Mouse (Mus musculus): Measurements from ENCODE around the gene Vmo1. TPM values are rescaled to one million over a fixed set of nuclear protein-coding genes. Genes with fewer than 3 reads are reported as not detected.

Vmo1 gene
- polyA plus RNA-seq (2015; fragmentation: Nextera tagmentation; extraction: Ambion mirVana): 1.0 and 1.4 TPM in 2 replicates

DNA sequence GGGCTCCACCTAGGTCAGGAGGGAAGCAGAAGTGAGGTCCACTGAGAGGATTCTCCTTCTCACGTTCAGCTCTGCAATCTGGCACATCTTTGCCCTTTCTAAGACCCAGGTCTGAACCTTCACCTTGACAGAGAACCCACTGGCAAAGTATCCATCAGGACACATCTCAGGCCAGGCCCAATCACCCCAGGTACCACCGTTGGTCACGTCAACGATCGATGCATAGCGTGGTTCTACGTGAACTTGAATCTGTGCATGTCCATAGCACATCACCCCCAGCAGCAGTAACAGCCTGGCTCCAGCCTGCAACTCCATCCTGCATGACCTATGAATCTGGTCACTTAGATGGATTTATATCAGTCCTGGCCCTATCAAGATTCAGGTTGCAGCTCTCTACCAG lies at the start of gene Vmo1:
TSS of gene Vmo1 (minus strand) at position 329 of the 400 bp plus-strand sequence.
- Histone ChIP-seq H3K27me3 (ENCODE audit: insufficient read depth, low read length) (no peaks in the 10 kb centered on the region), H3K4me2 (ENCODE audit: low read depth, low read length) (no peak within 1 kb of the TSS), H3K36me3 (replicated peaks; ENCODE audit: insufficient read depth, low read length) (no peaks in the 10 kb centered on the region), H3K4me1 (ENCODE audit: insufficient read depth) (0 out of 2 replicates have a peak, but pooled peaks cover 3% of the 10 kb centered on the region), H3K4me3 (ENCODE audit: low read depth, low read length) (no peak within 1 kb of the TSS), H3K9ac (replicated peaks) (no peak within 1 kb of the TSS), H3K9me3 (ENCODE audit: low read length) (no peaks in the 10 kb centered on the region), H3K27ac (ENCODE audit: low read depth) (no peak within 1 kb of the TSS)
- WGBS (ENCODE audit: insufficient replicate concordance): 73% methylated on average over 7 of the region's 7 CpGs
- TF ChIP-seq CTCF (IDR thresholded peaks at IDR 0.05; ENCODE audit: low read depth) (no peak), EP300 (IDR thresholded peaks at IDR 0.05; ENCODE audit: low read depth) (no peak)
- no peak for DNase-seq
- ATAC-seq: no peak

DNA sequence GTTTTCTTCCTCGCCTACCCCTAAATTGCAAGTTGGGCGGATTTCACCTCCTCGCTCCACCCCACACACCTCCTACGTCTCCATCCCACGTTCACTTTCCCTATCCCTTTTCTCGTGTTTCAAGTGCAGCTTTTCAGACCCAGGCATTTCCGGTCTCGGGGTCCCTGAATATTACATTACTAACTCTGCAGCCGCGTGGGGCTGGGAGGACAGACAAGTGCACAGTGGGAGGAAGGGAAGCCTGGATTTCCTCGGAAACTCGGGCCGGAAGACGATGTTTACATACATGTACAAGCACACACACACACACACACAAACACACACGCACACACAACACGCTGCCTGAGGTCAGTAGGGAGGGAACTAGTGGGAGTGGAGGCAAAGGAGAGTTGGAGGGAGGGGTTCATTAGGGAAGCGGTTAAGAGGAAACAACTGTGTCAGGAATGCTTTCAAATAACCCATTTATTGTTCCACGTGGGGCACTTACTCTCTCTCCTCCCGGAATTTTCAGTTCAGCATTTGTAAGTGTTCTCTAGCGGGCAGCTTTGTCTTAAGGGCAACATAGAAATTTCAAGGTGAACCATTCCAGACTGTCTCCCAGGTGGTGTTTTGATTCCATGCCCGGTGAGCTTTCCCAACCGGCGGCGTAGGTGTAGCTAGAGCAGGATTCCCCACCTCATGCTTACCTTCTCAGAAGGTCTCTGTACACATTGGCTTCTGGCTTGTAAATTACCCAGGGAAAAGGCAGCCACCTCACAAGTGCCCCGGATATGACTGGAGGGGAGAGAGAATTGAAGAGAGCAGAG lies 49.3 kb upstream of the Vmo1 start:
- H3K9me3 ChIP-seq (ENCODE audit: low read length): no peaks in the 10 kb centered on the region
- H3K36me3 ChIP-seq (replicated peaks; ENCODE audit: insufficient read depth, low read length): no peaks in the 10 kb centered on the region
- 3% methylated on average over 25 of the region's 25 CpGs for WGBS (ENCODE audit: insufficient replicate concordance)
- H3K27ac ChIP-seq (ENCODE audit: low read depth): peak overlapping the region; percentile 85
- H3K27me3 ChIP-seq (ENCODE audit: insufficient read depth, low read length): no peaks in the 10 kb centered on the region
- ATAC-seq: no peak
- peak; percentile 45 for DNase-seq
- H3K4me1 ChIP-seq (ENCODE audit: insufficient read depth): peaks cover 22% of the 10 kb centered on the region
- H3K9ac ChIP-seq (replicated peaks): peak overlapping the region; percentile 90
- no peak for TF ChIP-seq CTCF (IDR thresholded peaks at IDR 0.05; ENCODE audit: low read depth)
- no peak for TF ChIP-seq EP300 (IDR thresholded peaks at IDR 0.05; ENCODE audit: low read depth)
- H3K4me3 ChIP-seq (ENCODE audit: low read depth, low read length): peak overlapping the region; percentile 94
- peak overlapping the region; percentile 96 for H3K4me2 ChIP-seq (ENCODE audit: low read depth, low read length)

- WGBS (ENCODE audit: insufficient replicate concordance): 0% methylated on average over 16 of the region's 31 CpGs
- Histone ChIP-seq H3K4me1 (ENCODE audit: insufficient read depth) (peaks cover 22% of the 10 kb centered on the region), H3K27me3 (ENCODE audit: insufficient read depth, low read length) (no peaks in the 10 kb centered on the region), H3K9ac (replicated peaks) (peak overlapping the region; percentile 90), H3K36me3 (replicated peaks; ENCODE audit: insufficient read depth, low read length) (no peaks in the 10 kb centered on the region), H3K27ac (ENCODE audit: low read depth) (peak overlapping the region; percentile 85), H3K9me3 (ENCODE audit: low read length) (no peaks in the 10 kb centered on the region), H3K4me3 (ENCODE audit: low read depth, low read length) (peak overlapping the region; percentile 94), H3K4me2 (ENCODE audit: low read depth, low read length) (peak overlapping the region; percentile 96)
- no peak for DNase-seq
- TF ChIP-seq EP300 (IDR thresholded peaks at IDR 0.05; ENCODE audit: low read depth) (no peak), CTCF (IDR thresholded peaks at IDR 0.05; ENCODE audit: low read depth) (no peak)
- ATAC-seq: no peak; the same call in 1 of the 2 replicates
Observed at GRCm38 (mm10) chr11:70562995-70563469, 48.6 kb upstream of the Vmo1 start.

GRCm38 (mm10) chr11:70562287-70562994 lies 48.0 kb upstream of the Vmo1 start, which contains the start of gene Mink1:
Mink1 (plus strand) TSS chr11:70562881.
- WGBS (ENCODE audit: insufficient replicate concordance): 0% methylated on average over 43 of the region's 57 CpGs
- TF ChIP-seq CTCF (IDR thresholded peaks at IDR 0.05; ENCODE audit: low read depth): no peak
- TF ChIP-seq EP300 (IDR thresholded peaks at IDR 0.05; ENCODE audit: low read depth): no peak

DNA sequence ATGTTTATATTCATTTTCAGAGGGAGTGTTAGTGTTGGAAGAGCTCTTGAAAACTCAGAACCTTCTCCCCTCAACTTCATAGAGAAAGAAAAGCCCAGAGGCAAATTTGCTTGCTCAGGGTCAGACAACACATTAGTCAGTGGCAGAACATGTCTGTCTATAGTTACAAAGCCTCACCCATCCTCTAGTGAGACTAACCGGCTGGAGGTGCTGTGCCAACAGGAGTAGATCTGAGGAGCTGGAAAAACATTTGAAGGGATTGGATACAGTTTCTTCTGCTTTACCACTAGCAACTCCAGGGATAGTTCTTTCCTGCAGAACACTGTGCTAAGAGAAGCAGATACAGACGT lies 47.5 kb upstream of the Vmo1 start:
- DNase-seq (no peak), ATAC-seq (peak; percentile 3)
- H3K4me1 ChIP-seq (ENCODE audit: insufficient read depth): peaks cover 22% of the 10 kb centered on the region
- H3K4me2 ChIP-seq (ENCODE audit: low read depth, low read length): peak overlapping the region; percentile 96
- no peak overlapping the region for H3K9ac ChIP-seq (replicated peaks)
- 3% methylated on average over 2 of the region's 2 CpGs for WGBS (ENCODE audit: insufficient replicate concordance)
- H3K27ac ChIP-seq (ENCODE audit: low read depth): peak overlapping the region; percentile 85
- H3K36me3 ChIP-seq (replicated peaks; ENCODE audit: insufficient read depth, low read length): no peaks in the 10 kb centered on the region
- TF ChIP-seq CTCF (IDR thresholded peaks at IDR 0.05; ENCODE audit: low read depth): no peak
- TF ChIP-seq EP300 (IDR thresholded peaks at IDR 0.05; ENCODE audit: low read depth): no peak
- no peaks in the 10 kb centered on the region for H3K9me3 ChIP-seq (ENCODE audit: low read length)
- no peaks in the 10 kb centered on the region for H3K27me3 ChIP-seq (ENCODE audit: insufficient read depth, low read length)
- peak overlapping the region; percentile 94 for H3K4me3 ChIP-seq (ENCODE audit: low read depth, low read length)

More at GRCm38 (mm10) chr11:70562287-70562994, 48.0 kb upstream of the Vmo1 start, which contains the start of gene Mink1:
- H3K4me1 ChIP-seq (ENCODE audit: insufficient read depth): peaks cover 22% of the 10 kb centered on the region
- H3K27me3 ChIP-seq (ENCODE audit: insufficient read depth, low read length): no peaks in the 10 kb centered on the region
- peak within 1 kb of the TSS; percentile 90 for H3K9ac ChIP-seq (replicated peaks)
- H3K4me3 ChIP-seq (ENCODE audit: low read depth, low read length): peak within 1 kb of the TSS; percentile 94
- no peaks in the 10 kb centered on the region for H3K9me3 ChIP-seq (ENCODE audit: low read length)
- peak within 1 kb of the TSS; percentile 85 for H3K27ac ChIP-seq (ENCODE audit: low read depth)
- peak within 1 kb of the TSS; percentile 96 for H3K4me2 ChIP-seq (ENCODE audit: low read depth, low read length)
- peak; percentile 93 for ATAC-seq
- H3K36me3 ChIP-seq (replicated peaks; ENCODE audit: insufficient read depth, low read length): no peaks in the 10 kb centered on the region
- peak; percentile 86 for DNase-seq

- no peaks in the 10 kb centered on the region for H3K27me3 ChIP-seq (ENCODE audit: insufficient read depth, low read length)
- H3K4me2 ChIP-seq (ENCODE audit: low read depth, low read length): no peak overlapping the region
- H3K4me3 ChIP-seq (ENCODE audit: low read depth, low read length): no peak overlapping the region
- DNase-seq (no peak), ATAC-seq (no peak)
- no peak overlapping the region for H3K27ac ChIP-seq (ENCODE audit: low read depth)
- no peaks in the 10 kb centered on the region for H3K36me3 ChIP-seq (replicated peaks; ENCODE audit: insufficient read depth, low read length)
- peaks cover 6% of the 10 kb centered on the region; the same call in 1 of the 2 replicates for H3K4me1 ChIP-seq (ENCODE audit: insufficient read depth)
- TF ChIP-seq CTCF (IDR thresholded peaks at IDR 0.05; ENCODE audit: low read depth) (0 out of 2 replicates have a peak, but pooled peaks have one; percentile 16), EP300 (IDR thresholded peaks at IDR 0.05; ENCODE audit: low read depth) (no peak)
- no peak overlapping the region for H3K9ac ChIP-seq (replicated peaks)
- H3K9me3 ChIP-seq (ENCODE audit: low read length): no peaks in the 10 kb centered on the region
- 85% methylated on average over 9 of the region's 9 CpGs for WGBS (ENCODE audit: insufficient replicate concordance)
Observed at GRCm38 (mm10) chr11:70557545-70557944, 43.1 kb upstream of the Vmo1 start.
